Mouse (Mus musculus) brain, embryonic 14.5 days (tissue): Measurements from ENCODE around the gene Aifm3.

ENCODE experiments used
- CTCF ChIP-seq: fragments of 200-500 bp; IDR thresholded peaks from 2 replicates; pipeline ENCODE4 v1.5.1; 2012; ENCODE audit warnings: inconsistent platforms, mild to moderate bottlenecking, moderate library complexity, borderline replicate concordance; ENCODE audit not compliant: insufficient read depth, insufficient read length; ENCODE audit errors: extremely low read depth
- POLR2A ChIP-seq: fragments of 200-500 bp; IDR thresholded peaks from 2 replicates; pipeline ENCODE4 v1.6.1; 2012; ENCODE audit warnings: mild to moderate bottlenecking, inconsistent platforms, borderline replicate concordance; ENCODE audit not compliant: poor library complexity, insufficient read depth, insufficient read length, severe bottlenecking; ENCODE audit errors: extremely low read depth

- TF ChIP-seq POLR2A: peak; percentile 18; the same call in 1 of the 2 replicates
- no peak for TF ChIP-seq CTCF
Measured at GRCm38 (mm10) chr16:17452373-17452715, 37.1 kb upstream of the Aifm3 start.
